Mouse (Mus musculus): ENCODE measurements around the gene Lamc1. TPM values are rescaled to one million over a fixed set of nuclear protein-coding genes. Genes with fewer than 3 reads are reported as not detected.

The Lamc1 gene
- total and polyA plus RNA-seq, 3 experiments: 13.1 to 174 (median 32.4) TPM

DNA sequence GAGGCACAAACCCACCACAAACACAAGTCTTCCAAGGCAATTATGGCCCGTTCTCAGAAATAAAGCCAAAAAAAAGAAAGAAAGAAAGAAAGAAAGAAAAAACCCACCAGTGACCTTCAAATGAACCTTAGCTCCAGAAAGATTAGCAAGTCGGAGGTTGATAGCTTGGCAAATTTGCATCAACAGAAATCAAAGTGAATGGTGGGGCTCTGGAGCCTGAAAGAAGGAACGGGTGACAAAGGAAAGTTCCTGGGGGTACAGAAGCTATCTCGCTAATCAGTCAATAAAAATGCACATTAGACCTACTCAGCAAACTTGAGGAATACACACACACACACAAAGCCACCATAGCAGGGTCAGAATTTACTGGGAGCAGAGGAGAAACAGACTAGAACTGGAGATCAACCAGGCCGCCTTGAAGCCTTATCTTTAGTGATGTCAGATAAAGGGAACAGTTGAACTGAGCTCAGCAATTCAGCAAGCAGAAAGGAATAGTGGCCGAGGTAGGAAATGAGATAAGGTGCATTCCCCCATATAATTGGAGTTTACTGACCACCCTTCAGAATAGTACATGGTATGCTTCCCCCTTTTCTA, 11.9 kb downstream of the Lamc1 start:
- no peak overlapping the region for H3K9ac ChIP-seq (ENCODE audit: control insufficient read depth, low read depth, low read length, poor library complexity, severe bottlenecking)
- H3K27me3 ChIP-seq (ENCODE audit: control insufficient read depth in 1 of 2, insufficient read depth in 2 of 2, low read length in 2 of 2): no peaks in the 10 kb centered on the region
- H3K27ac ChIP-seq (ENCODE audit: control insufficient read depth, low read depth, low read length): no peak overlapping the region; the same call in 1 of the 2 replicates
- peaks cover 12% of the 10 kb centered on the region for H3K79me2 ChIP-seq (ENCODE audit: control insufficient read depth, insufficient read depth, low read length, poor library complexity)
- H3K4me1 ChIP-seq (ENCODE audit: control insufficient read depth in 1 of 2, insufficient read depth in 2 of 2, low read length in 2 of 2): peaks cover 14 to 15% of the 10 kb centered on the region in 2 experiments
- TF ChIP-seq TBP (IDR thresholded peaks at IDR 0.05; ENCODE audit: low read depth, low read length): no peak
- TF ChIP-seq RCOR1 (IDR thresholded peaks at IDR 0.05; ENCODE audit: low read depth, low read length): 0 out of 2 replicates have a peak, but pooled peaks have one; percentile 21
- peak; percentile 85 for TF ChIP-seq GATA1 (IDR thresholded peaks at IDR 0.05; ENCODE audit: low read depth, low read length)
- no peak for TF ChIP-seq RAD21 (IDR thresholded peaks at IDR 0.05; ENCODE audit: low read depth, low read length)
- TF ChIP-seq MYB (IDR thresholded peaks at IDR 0.05; ENCODE audit: low read depth, low read length): 0 out of 2 replicates have a peak, but pooled peaks have one; percentile 15
- peak; percentile 49 to 62; a peak in 2 of 4 replicates for TF ChIP-seq EP300 (IDR thresholded peaks at IDR 0.05; ENCODE audit: low read depth in 1 of 2, low read length in 2 of 2)
- TF ChIP-seq ETS1 (IDR thresholded peaks at IDR 0.05; ENCODE audit: low read depth, low read length): peak; percentile 50; the same call in 1 of the 2 replicates
- peak; percentile 49; the same call in 1 of the 2 replicates for TF ChIP-seq ZNF384 (IDR thresholded peaks at IDR 0.05; ENCODE audit: low read depth, low read length)
- DNase-seq (ENCODE audit: low read depth, low spot score): peak; percentile 31
- peaks cover 0 to 14% of the 10 kb centered on the region in 2 experiments; a peak in 3 of 4 replicates for H3K36me3 ChIP-seq (ENCODE audit: control insufficient read depth in 1 of 2, insufficient read depth in 2 of 2, low read length in 2 of 2)
- H3K4me3 ChIP-seq (ENCODE audit: control insufficient read depth in 1 of 2, insufficient read depth in 1 of 2, low read depth in 2 of 2, low read length in 2 of 2): no peak overlapping the region
- H3K9me3 ChIP-seq (replicated peaks; ENCODE audit: insufficient read depth, low read length): no peaks in the 10 kb centered on the region

GRCm38 (mm10) chr1:153320121-153320520, 12.5 kb downstream of the Lamc1 start:
- Histone ChIP-seq H3K4me3 (ENCODE audit: control insufficient read depth in 1 of 2, insufficient read depth in 1 of 2, low read depth in 2 of 2, low read length in 2 of 2) (no peak overlapping the region), H3K4me1 (ENCODE audit: control insufficient read depth in 1 of 2, insufficient read depth in 2 of 2, low read length in 2 of 2) (peaks cover 14 to 15% of the 10 kb centered on the region in 2 experiments), H3K27ac (ENCODE audit: control insufficient read depth, low read depth, low read length) (no peak overlapping the region), H3K27me3 (ENCODE audit: control insufficient read depth in 1 of 2, insufficient read depth in 2 of 2, low read length in 2 of 2) (no peaks in the 10 kb centered on the region), H3K36me3 (ENCODE audit: control insufficient read depth in 1 of 2, insufficient read depth in 2 of 2, low read length in 2 of 2) (peaks cover 0 to 14% of the 10 kb centered on the region in 2 experiments; a peak in 3 of 4 replicates), H3K9me3 (replicated peaks; ENCODE audit: insufficient read depth, low read length) (no peaks in the 10 kb centered on the region), H3K9ac (ENCODE audit: control insufficient read depth, low read depth, low read length, poor library complexity, severe bottlenecking) (no peak overlapping the region), H3K79me2 (ENCODE audit: control insufficient read depth, insufficient read depth, low read length, poor library complexity) (peaks cover 14% of the 10 kb centered on the region)
- no peak for DNase-seq (ENCODE audit: low read depth, low spot score)
- TF ChIP-seq MAZ (IDR thresholded peaks at IDR 0.05; ENCODE audit: low read depth, low read length) (no peak), SMC3 (IDR thresholded peaks at IDR 0.05; ENCODE audit: low read depth, low read length) (no peak), MYB (IDR thresholded peaks at IDR 0.05; ENCODE audit: low read depth, low read length) (no peak), POLR2AphosphoS2 (IDR thresholded peaks at IDR 0.05; ENCODE audit: low read length) (no peak), NRF1 (IDR thresholded peaks at IDR 0.05; ENCODE audit: insufficient read depth, low read depth, low read length, poor library complexity, severe bottlenecking) (no peak)

DNA sequence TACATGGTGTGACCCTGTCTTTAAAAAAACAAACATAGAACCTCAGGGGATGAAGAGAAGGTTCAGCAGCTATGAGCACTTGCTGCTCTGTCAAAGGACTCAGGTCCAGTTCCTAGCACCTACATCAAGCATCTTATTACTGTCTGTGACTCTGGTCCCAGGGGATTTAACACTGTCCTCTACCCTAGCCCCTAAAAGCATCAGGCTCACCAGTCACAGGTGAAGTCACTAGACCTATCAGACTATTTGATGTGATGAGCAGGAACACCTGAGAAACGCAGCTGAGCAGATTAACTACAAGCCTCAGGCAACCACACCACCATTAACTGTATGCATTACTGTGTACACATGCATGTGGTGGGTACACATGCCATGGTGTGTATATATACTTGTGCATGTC, 13.8 kb downstream of the Lamc1 start:
- Histone ChIP-seq H3K27me3 (ENCODE audit: control insufficient read depth in 1 of 2, insufficient read depth in 2 of 2, low read length in 2 of 2) (no peaks in the 10 kb centered on the region), H3K4me1 (ENCODE audit: control insufficient read depth in 1 of 2, insufficient read depth in 2 of 2, low read length in 2 of 2) (peaks cover 14 to 15% of the 10 kb centered on the region in 2 experiments), H3K9me3 (replicated peaks; ENCODE audit: insufficient read depth, low read length) (no peaks in the 10 kb centered on the region), H3K4me3 (ENCODE audit: control insufficient read depth in 1 of 2, insufficient read depth in 1 of 2, low read depth in 2 of 2, low read length in 2 of 2) (no peak overlapping the region), H3K9ac (ENCODE audit: control insufficient read depth, low read depth, low read length, poor library complexity, severe bottlenecking) (no peak overlapping the region), H3K36me3 (ENCODE audit: control insufficient read depth in 1 of 2, insufficient read depth in 2 of 2, low read length in 2 of 2) (peaks cover 0 to 14% of the 10 kb centered on the region in 2 experiments; a peak in 3 of 4 replicates), H3K79me2 (ENCODE audit: control insufficient read depth, insufficient read depth, low read length, poor library complexity) (peaks cover 14% of the 10 kb centered on the region), H3K27ac (ENCODE audit: control insufficient read depth, low read depth, low read length) (no peak overlapping the region)
- no peak for DNase-seq (ENCODE audit: low read depth, low spot score)
- TF ChIP-seq MYB (IDR thresholded peaks at IDR 0.05; ENCODE audit: low read depth, low read length) (no peak), RCOR1 (IDR thresholded peaks at IDR 0.05; ENCODE audit: low read depth, low read length) (no peak), NRF1 (IDR thresholded peaks at IDR 0.05; ENCODE audit: insufficient read depth, low read depth, low read length, poor library complexity, severe bottlenecking) (no peak), ZC3H11A (IDR thresholded peaks at IDR 0.05; ENCODE audit: low read depth, low read length) (no peak), NELFE (IDR thresholded peaks at IDR 0.05; ENCODE audit: low read depth, low read length) (no peak), KAT2A (conservative IDR thresholded peaks at IDR 0.05; ENCODE audit: low read depth, low read length) (no peak), MAX (IDR thresholded peaks at IDR 0.05; ENCODE audit: low read length) (no peak), MXI1 (IDR thresholded peaks at IDR 0.05; ENCODE audit: low read depth, low read length) (no peak), MAZ (IDR thresholded peaks at IDR 0.05; ENCODE audit: low read depth, low read length) (no peak), ETS1 (IDR thresholded peaks at IDR 0.05; ENCODE audit: low read depth, low read length) (no peak), POLR2AphosphoS2 (IDR thresholded peaks at IDR 0.05; ENCODE audit: low read length) (no peak), SIN3A (IDR thresholded peaks at IDR 0.05; ENCODE audit: low read length) (no peak), GATA1 (IDR thresholded peaks at IDR 0.05; ENCODE audit: low read depth, low read length) (no peak), ZNF384 (IDR thresholded peaks at IDR 0.05; ENCODE audit: low read depth, low read length) (no peak), CHD1 (IDR thresholded peaks at IDR 0.05; ENCODE audit: low read depth, low read length) (no peak), POLR2AphosphoS5 (IDR thresholded peaks at IDR 0.05; ENCODE audit: borderline replicate concordance, low read depth, low read length) (no peak), MYC (IDR thresholded peaks at IDR 0.05; ENCODE audit: low read depth, low read length) (no peak)

Data from MEL (cell line).